Mouse (Mus musculus) cortical plate, adult 2 months (tissue): Measurements from ENCODE around the gene Olfr1030. TPM values are rescaled to one million over a fixed set of nuclear protein-coding genes. Genes with fewer than 3 reads are reported as not detected.
A peak's percentile ranks its signal among the peaks of the same experiment; 100 is the strongest.
"Not testable (repeated sequence)": the region's sequence is repeated elsewhere in the genome, so short reads cannot be mapped to it uniquely, and the experiment has no call there.

Experiments used
- H3K27ac ChIP-seq: fragments of 200-500 bp; 2 replicates; pipeline ENCODE4 v1.5.1; 2012; ENCODE audit warnings: low read length, control low read depth, inconsistent platforms; ENCODE audit not compliant: insufficient read depth
- H3K4me1 ChIP-seq: fragments of 200-500 bp; 2 replicates; pipeline ENCODE4 v1.6.1; 2011; ENCODE audit warnings: low read length; ENCODE audit not compliant: control insufficient read depth, insufficient read depth
- H3K4me3 ChIP-seq: fragments of 200-500 bp; 2 replicates; pipeline ENCODE4 v1.5.1; 2011; ENCODE audit warnings: mild to moderate bottlenecking, low read length, control low read depth; ENCODE audit not compliant: insufficient read depth
- CTCF ChIP-seq: fragments of 200-500 bp; IDR thresholded peaks from 2 replicates; pipeline ENCODE4 v1.5.1; 2011; ENCODE audit warnings: mild to moderate bottlenecking, control low read depth, low read length; ENCODE audit not compliant: insufficient read depth; ENCODE audit errors: extremely low read depth
- POLR2A ChIP-seq: fragments of 200-500 bp; IDR thresholded peaks from 2 replicates; pipeline ENCODE4 v1.6.1; 2011; ENCODE audit warnings: mild to moderate bottlenecking, low read length, control low read depth; ENCODE audit not compliant: insufficient read depth; ENCODE audit errors: extremely low read depth
- polyA plus RNA-seq: library from polyadenylated mRNA; depleted of rRNA; stranded (reverse); fragments of >200 nt; gene quantifications from 2 replicates; pipeline ENCODE4 v1.2.3, GENCODE M21; 2012; rRNA removed

Gene Olfr1030
- not detected in 2 replicates for polyA plus RNA-seq

DNA sequence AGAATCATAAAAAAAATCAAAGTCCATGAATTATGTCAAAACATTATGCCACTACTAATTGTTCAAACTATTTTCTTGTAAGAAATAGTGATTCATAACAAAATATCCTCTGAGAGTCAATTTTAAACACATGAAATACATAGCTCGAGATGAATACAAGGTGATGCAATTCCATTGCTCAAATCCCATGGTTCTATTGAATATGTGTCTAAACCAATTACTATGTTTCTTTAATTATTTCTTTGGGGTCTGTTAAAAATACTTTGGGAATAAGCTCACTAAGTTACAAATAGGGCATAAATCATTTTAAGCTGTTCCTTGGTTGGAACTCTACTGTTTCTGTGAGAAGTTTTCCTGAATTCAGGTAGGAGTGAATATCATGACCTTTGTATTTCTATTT lies at the start of gene Olfr1030:
Gene Olfr1030 (plus strand): TSS at position 301 of the 400 bp plus-strand sequence.
- TF ChIP-seq CTCF: no peak
- TF ChIP-seq POLR2A: no peak
- Histone ChIP-seq H3K27ac (no peak within 1 kb of the TSS), H3K4me1 (no peaks in the 10 kb centered on the region), H3K4me3 (no peak within 1 kb of the TSS)

DNA sequence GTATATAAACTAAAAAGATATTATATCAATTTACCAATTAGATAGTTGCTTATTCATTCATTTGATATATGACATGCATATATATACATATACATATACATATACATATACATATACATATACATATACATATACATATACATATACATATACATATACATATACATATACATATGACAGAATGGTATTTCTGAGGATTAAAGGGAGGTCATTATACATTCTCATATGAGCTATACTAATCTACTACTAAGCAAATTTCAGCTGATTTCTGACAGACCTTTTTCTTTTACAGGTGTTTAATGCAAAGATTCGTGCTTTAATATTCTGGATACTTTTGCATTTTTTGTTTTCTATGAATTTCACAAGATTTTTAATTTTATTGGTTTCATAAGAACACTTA lies 28.9 kb upstream of the Olfr1030 start, which contains the start of gene Olfr1028:
Gene Olfr1028 (plus strand): TSS at position 301 of the 400 bp plus-strand sequence.
- no peak within 1 kb of the TSS for H3K27ac ChIP-seq
- no peak within 1 kb of the TSS for H3K4me3 ChIP-seq
- TF ChIP-seq CTCF: no peak
- TF ChIP-seq POLR2A: no peak
- no peaks in the 10 kb centered on the region for H3K4me1 ChIP-seq

DNA sequence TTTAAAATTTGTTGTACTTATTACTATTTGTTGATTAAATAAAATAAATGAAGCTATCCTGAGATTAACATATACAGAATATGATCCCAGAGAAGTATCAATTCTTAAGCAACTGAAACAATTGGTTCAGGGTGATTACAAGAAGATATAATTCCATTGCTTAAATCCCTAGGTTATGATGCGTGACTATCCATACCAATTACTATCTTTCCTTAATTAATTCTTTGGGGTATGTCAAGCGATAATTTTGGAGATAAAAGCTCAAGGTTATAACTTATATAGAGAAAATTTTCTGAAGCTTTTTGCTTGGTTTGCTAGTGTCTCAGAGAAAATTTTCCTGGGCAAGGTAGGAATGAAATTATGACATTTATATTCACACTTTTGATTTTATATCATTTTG lies 5.5 kb upstream of the Olfr1030 start, which contains the start of gene Olfr1029:
Gene Olfr1029 (plus strand): TSS at position 301 of the 400 bp plus-strand sequence.
- TF ChIP-seq POLR2A (no peak), CTCF (no peak)
- no peak within 1 kb of the TSS for H3K27ac ChIP-seq
- no peaks in the 10 kb centered on the region for H3K4me1 ChIP-seq
- H3K4me3 ChIP-seq: no peak within 1 kb of the TSS

DNA sequence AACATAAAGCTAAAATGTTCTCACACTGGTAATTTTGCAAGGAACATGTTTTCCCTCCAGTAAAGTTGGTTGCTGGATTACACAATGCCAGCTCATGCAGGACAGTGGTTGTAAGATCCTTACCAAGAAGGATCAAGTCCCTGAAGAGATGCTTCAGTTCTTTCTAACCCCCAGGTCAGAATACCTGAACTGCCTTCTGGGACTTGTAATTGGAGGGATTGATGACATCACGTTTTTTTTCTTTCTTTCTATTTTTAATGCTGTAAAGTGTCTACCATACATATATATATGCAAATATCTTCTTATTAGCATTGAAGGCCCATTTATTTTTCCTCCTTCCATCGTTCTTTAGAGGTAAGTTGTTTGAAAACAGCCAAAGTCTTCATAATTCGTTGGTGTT lies 10.9 kb downstream of the Olfr1030 start, which contains the start of gene Olfr1031:
Gene Olfr1031 (plus strand): TSS at position 301 of the 400 bp plus-strand sequence.
- no peak for TF ChIP-seq CTCF
- TF ChIP-seq POLR2A: no peak
- no peaks in the 10 kb centered on the region for H3K4me1 ChIP-seq
- H3K4me3 ChIP-seq: no peak within 1 kb of the TSS
- H3K27ac ChIP-seq: no peak within 1 kb of the TSS

DNA sequence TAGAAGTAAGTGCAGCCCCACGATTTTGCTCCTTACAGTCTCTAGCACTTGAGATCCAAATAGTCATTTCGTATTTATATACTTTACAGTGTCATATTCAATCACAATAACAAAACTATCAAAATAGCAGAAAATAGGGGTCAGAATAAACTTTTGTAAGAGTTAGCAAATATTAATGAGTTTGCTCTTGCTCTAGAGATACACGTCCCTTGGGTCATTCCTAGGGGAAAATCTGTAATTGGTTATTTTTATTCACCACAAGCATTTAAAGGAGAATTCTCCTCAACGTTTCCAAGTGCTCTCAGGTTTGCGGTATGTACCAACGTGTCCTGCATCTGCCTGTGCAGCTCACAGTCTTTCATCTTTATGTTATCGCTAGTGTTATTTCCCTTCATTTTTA lies 26.2 kb downstream of the Olfr1030 start, which contains the start of gene Olfr1032:
Gene Olfr1032 (plus strand): TSS at position 301 of the 400 bp plus-strand sequence.
- H3K27ac ChIP-seq: no peak within 1 kb of the TSS

DNA sequence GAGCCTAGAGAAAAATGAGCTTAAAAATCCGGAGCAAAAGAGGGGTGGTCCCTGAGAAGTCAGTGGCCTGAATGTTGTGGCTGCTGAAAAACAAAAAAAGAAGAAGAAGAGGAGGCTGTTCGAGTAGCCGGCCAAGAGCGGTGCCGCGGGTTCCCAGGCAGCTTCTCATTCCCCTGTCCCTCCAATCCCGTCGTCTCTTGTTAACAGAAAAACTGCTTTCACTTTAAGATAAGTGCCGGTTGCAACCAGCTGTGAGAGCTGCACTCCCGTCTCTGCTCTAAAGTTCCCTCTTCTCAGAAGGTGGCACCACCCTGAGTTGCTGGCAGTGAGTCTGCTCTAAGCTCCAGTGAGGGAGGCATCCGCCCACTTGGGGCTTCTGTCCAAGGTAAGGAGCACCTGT lies 41.3 kb downstream of the Olfr1030 start, which contains the start of gene Olfr1033:
Gene Olfr1033 (plus strand): TSS at position 228 of the 400 bp plus-strand sequence.
- H3K27ac ChIP-seq, H3K4me1 ChIP-seq: not testable (repeated sequence)
- peak within 1 kb of the TSS; percentile 39; the same call in 1 of the 2 replicates for H3K4me3 ChIP-seq

More for the DNA sequence above, 26.2 kb downstream of the Olfr1030 start, which contains the start of gene Olfr1032:
- TF ChIP-seq POLR2A (no peak), CTCF (no peak)
- H3K4me3 ChIP-seq: no peak within 1 kb of the TSS
- H3K4me1 ChIP-seq: no peaks in the 10 kb centered on the region

DNA sequence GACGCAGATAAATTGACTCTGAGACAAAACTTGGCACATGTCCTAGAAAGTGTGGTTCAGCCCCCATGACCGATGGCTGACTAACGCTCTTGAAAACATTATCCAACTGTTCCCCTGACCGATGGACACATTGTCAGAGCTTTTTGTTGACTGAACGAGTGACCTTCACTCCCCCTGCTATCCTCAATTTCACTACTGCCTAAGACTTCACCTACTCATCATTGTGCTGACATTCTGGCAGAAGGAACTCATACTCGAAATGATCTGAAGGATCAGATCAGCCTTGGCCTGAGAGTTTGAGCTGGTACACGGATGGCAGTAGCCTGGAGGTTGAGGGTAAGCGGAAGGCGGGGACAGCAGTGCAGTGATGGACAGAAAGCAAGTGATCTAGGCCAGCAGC lies 42.4 kb downstream of the Olfr1030 start:
- not testable (repeated sequence) for H3K27ac ChIP-seq, H3K4me3 ChIP-seq, H3K4me1 ChIP-seq

Other genes starting within 250 kb of the Olfr1030 start
- gene Olfr1012, start 216.5 kb upstream of the Olfr1030 start, polyA plus RNA-seq: not detected in 2 replicates
- not detected in 2 replicates for gene Olfr1013, start 212.2 kb upstream of the Olfr1030 start, polyA plus RNA-seq
- gene Olfr1014, start 206.6 kb upstream of the Olfr1030 start, polyA plus RNA-seq: not detected in 2 replicates
- gene Olfr1015, start 197.3 kb upstream of the Olfr1030 start, polyA plus RNA-seq: not detected in 2 replicates
- gene Olfr1016, start 176.7 kb upstream of the Olfr1030 start, polyA plus RNA-seq: not detected in 2 replicates
- not detected in 2 replicates for gene Olfr1018, start 160.8 kb upstream of the Olfr1030 start, polyA plus RNA-seq
- not detected in 2 replicates for gene Olfr1019, start 133.8 kb upstream of the Olfr1030 start, polyA plus RNA-seq
- gene Olfr1020, start 132.2 kb upstream of the Olfr1030 start, polyA plus RNA-seq: not detected in 2 replicates
- not detected in 2 replicates for gene Olfr1022, start 110.7 kb upstream of the Olfr1030 start, polyA plus RNA-seq
- not detected in 2 replicates for gene Olfr1023, start 93.6 kb upstream of the Olfr1030 start, polyA plus RNA-seq
- gene Olfr1024, start 74.2 kb upstream of the Olfr1030 start, polyA plus RNA-seq: not detected in 2 replicates
- gene Olfr1025-ps1, start 64.1 kb upstream of the Olfr1030 start, polyA plus RNA-seq: not detected in 2 replicates
- gene Olfr1026, start 57.7 kb upstream of the Olfr1030 start, polyA plus RNA-seq: not detected in 2 replicates
- not detected in 2 replicates for gene Olfr1028, start 28.8 kb upstream of the Olfr1030 start, polyA plus RNA-seq
- 0.06 TPM in 1 of 2 replicates, not detected in the other for gene Olfr1029, start 5.4 kb upstream of the Olfr1030 start, polyA plus RNA-seq
- not detected in 2 replicates for gene Olfr1031, start 11.0 kb downstream of the Olfr1030 start, polyA plus RNA-seq
- not detected in 2 replicates for gene Olfr1032, start 26.3 kb downstream of the Olfr1030 start, polyA plus RNA-seq
- 0.13 and 0.17 TPM in 2 replicates for gene Olfr1033, start 41.4 kb downstream of the Olfr1030 start, polyA plus RNA-seq
- gene Olfr1034, start 66.6 kb downstream of the Olfr1030 start, polyA plus RNA-seq: 0.02 TPM in 1 of 2 replicates, not detected in the other
- not detected in 2 replicates for gene Olfr1036, start 94.7 kb downstream of the Olfr1030 start, polyA plus RNA-seq
- gene Olfr1037, start 108.1 kb downstream of the Olfr1030 start, polyA plus RNA-seq: not detected in 2 replicates
- gene Olfr1039, start 156.7 kb downstream of the Olfr1030 start, polyA plus RNA-seq: not detected in 2 replicates
- not detected in 2 replicates for gene Olfr1040, start 167.5 kb downstream of the Olfr1030 start, polyA plus RNA-seq
- not detected in 2 replicates for gene Olfr1042, start 182.6 kb downstream of the Olfr1030 start, polyA plus RNA-seq
- gene Olfr1043, start 188.2 kb downstream of the Olfr1030 start, polyA plus RNA-seq: not detected in 2 replicates
- not detected in 2 replicates for gene Olfr1044, start 198.5 kb downstream of the Olfr1030 start, polyA plus RNA-seq
- not detected in 2 replicates for gene Olfr52, start 206.4 kb downstream of the Olfr1030 start, polyA plus RNA-seq
- gene Olfr1045, start 223.7 kb downstream of the Olfr1030 start, polyA plus RNA-seq: not detected in 2 replicates
- not detected in 2 replicates for gene Olfr1046, start 240.0 kb downstream of the Olfr1030 start, polyA plus RNA-seq